In genomic region chr11:25518131-25518530, GRCm38 (mm10) we compare ENCODE assay signal across 23 mouse cellular contexts.
DNase-seq lines count a peak whose midpoint lies in the region; ATAC-seq and TF ChIP-seq lines count a peak whose summit lies in the region.
"Had no signal": no experiment of that assay in that cellular context is flagged by ENCODE, and none has a peak within 500 bp of the region (broad histone marks: within the 10 kb centered on the region; RNA-seq: fewer than 3 reads in every experiment).

No protein-coding gene starts in this region.

- ATAC-seq in kidney, embryonic 16.5 days (ENCODE audit: low FRiP score, low TSS enrichment) = no peak
- ATAC-seq: forebrain, embryonic 14.5 days had no signal

- peak overlapping the region; percentile 84 for H3K27ac ChIP-seq in layer of hippocampus, adult 2 months
- H3K27ac ChIP-seq in kidney, embryonic 16.5 days (ENCODE audit: low read length) = no peak overlapping the region
- H3K27ac ChIP-seq: embryonic facial prominence, embryonic 15.5 days; forebrain, embryonic 10.5 days; heart, adult 2 months; heart, embryonic 15.5 days; hindbrain, embryonic 13.5 days had no signal

- peak; percentile 16 for DNase-seq in right cerebral cortex, adult 18-20 months
- DNase-seq in right cerebral cortex, postnatal 36 days (ENCODE audit: low spot score in 2 of 2) = no peak
- peak; percentile 32 to 66 for DNase-seq in layer of hippocampus, adult 2 months (ENCODE audit: low spot score in 2 of 2)
- peak; percentile 63 for DNase-seq in layer of hippocampus, adult 9-11 months
- DNase-seq in testis, postnatal 14 days (ENCODE audit: low spot score) = no peak
- DNase-seq in adrenal gland, adult 2 months = no peak
- DNase-seq: adrenal gland, adult 8-10 months; adrenal gland, postnatal 36 days; cerebellum, adult 11 months; cerebellum, adult 8-10 months; cerebellum, postnatal 14 days; embryo, embryonic 11 days; gastrocnemius, postnatal 10 days; heart, adult 2 months; heart, postnatal 14 days had no signal

- no peaks in the 10 kb centered on the region for H3K4me1 ChIP-seq in kidney, embryonic 16.5 days (ENCODE audit: insufficient read depth, low read length)
- H3K4me1 ChIP-seq: embryonic facial prominence, embryonic 15.5 days; forebrain, embryonic 10.5 days; heart, embryonic 15.5 days; hindbrain, embryonic 13.5 days had no signal

- no peak overlapping the region for H3K4me2 ChIP-seq in kidney, embryonic 16.5 days (replicated peaks; ENCODE audit: low read depth, low read length)
- H3K4me2 ChIP-seq: embryonic facial prominence, embryonic 15.5 days; heart, embryonic 11.5 days; heart, embryonic 15.5 days; hindbrain, embryonic 13.5 days had no signal

- TF ChIP-seq CTCF in layer of hippocampus, adult 2 months (conservative IDR thresholded peaks at IDR 0.05) = no peak

- no peaks in the 10 kb centered on the region for H3K9me3 ChIP-seq in kidney, embryonic 16.5 days (ENCODE audit: low read length)
- H3K9me3 ChIP-seq: embryonic facial prominence, embryonic 15.5 days; forebrain, embryonic 10.5 days; heart, embryonic 15.5 days; hindbrain, embryonic 13.5 days had no signal

- H3K27me3 ChIP-seq in kidney, embryonic 16.5 days (ENCODE audit: insufficient read depth, low read length) = no peaks in the 10 kb centered on the region
- H3K27me3 ChIP-seq: embryonic facial prominence, embryonic 15.5 days; heart, embryonic 15.5 days; hindbrain, embryonic 13.5 days had no signal

- 93% methylated on average over 1 of the region's 1 CpGs for WGBS in kidney, embryonic 16.5 days

- H3K36me3 ChIP-seq in kidney, embryonic 16.5 days (ENCODE audit: insufficient read depth, low read length) = no peaks in the 10 kb centered on the region
- H3K36me3 ChIP-seq: embryonic facial prominence, embryonic 15.5 days; forebrain, embryonic 10.5 days; heart, embryonic 15.5 days; hindbrain, embryonic 13.5 days had no signal

- H3K4me3 ChIP-seq in layer of hippocampus, adult 2 months = no peak overlapping the region
- H3K4me3 ChIP-seq in kidney, embryonic 16.5 days (ENCODE audit: low read length) = no peak overlapping the region
- H3K4me3 ChIP-seq: embryonic facial prominence, embryonic 15.5 days; erythroblast, embryonic 14.5 days; forebrain, embryonic 10.5 days; heart, adult 2 months; heart, embryonic 15.5 days; hindbrain, embryonic 13.5 days had no signal

- H3K9ac ChIP-seq in kidney, embryonic 16.5 days (replicated peaks; ENCODE audit: low read length) = no peak overlapping the region
- H3K9ac ChIP-seq: embryonic facial prominence, embryonic 15.5 days; heart, embryonic 15.5 days; hindbrain, embryonic 13.5 days had no signal

Comparison
In these comparisons a context has a peak if more than half of its experiments do, and no peak if none do; other contexts are left out.
1. DNase-seq: peak in right cerebral cortex, adult 18-20 months (single experiment), layer of hippocampus, adult 2 months (2 of 2) and layer of hippocampus, adult 9-11 months (single experiment); none in right cerebral cortex, postnatal 36 days (0 of 2), testis, postnatal 14 days (single experiment) and adrenal gland, adult 2 months (single experiment).